Mouse (Mus musculus): ENCODE results near the gene Eef1akmt1.

GRCm38 (mm10) chr14:57523762-57524161 lies 47.6 kb downstream of the Eef1akmt1 start:
- TF ChIP-seq CTCF (IDR thresholded peaks at IDR 0.05; ENCODE audit: extremely low read depth, insufficient read depth, low read length) (no peak), POLR2A (IDR thresholded peaks at IDR 0.05; ENCODE audit: extremely low read depth, insufficient read depth, low read length) (no peak)

Data from cortical plate, adult 2 months (tissue).